Mouse (Mus musculus) testis, adult 2 months (tissue): ENCODE results near the gene Msx2.

Experiments used
- CTCF ChIP-seq: fragments of 200-500 bp; IDR thresholded peaks from 2 replicates; pipeline ENCODE4 v1.5.1; 2012; ENCODE audit warnings: low read depth, mild to moderate bottlenecking, inconsistent platforms, low read length, moderate library complexity; ENCODE audit not compliant: control insufficient read depth, insufficient read depth, insufficient replicate concordance
- POLR2A ChIP-seq: fragments of 200-500 bp; IDR thresholded peaks from 2 replicates; pipeline ENCODE4 v1.6.1; 2012; ENCODE audit warnings: low read depth, mild to moderate bottlenecking, inconsistent platforms, low read length, moderate library complexity; ENCODE audit not compliant: control insufficient read depth

- TF ChIP-seq POLR2A (no peak), CTCF (no peak)
Observed at GRCm38 (mm10) chr13:53473291-53473690, 417 bp upstream of the Msx2 start.
